11 mouse cellular contexts compared by ENCODE assay signal in the genomic region with DNA sequence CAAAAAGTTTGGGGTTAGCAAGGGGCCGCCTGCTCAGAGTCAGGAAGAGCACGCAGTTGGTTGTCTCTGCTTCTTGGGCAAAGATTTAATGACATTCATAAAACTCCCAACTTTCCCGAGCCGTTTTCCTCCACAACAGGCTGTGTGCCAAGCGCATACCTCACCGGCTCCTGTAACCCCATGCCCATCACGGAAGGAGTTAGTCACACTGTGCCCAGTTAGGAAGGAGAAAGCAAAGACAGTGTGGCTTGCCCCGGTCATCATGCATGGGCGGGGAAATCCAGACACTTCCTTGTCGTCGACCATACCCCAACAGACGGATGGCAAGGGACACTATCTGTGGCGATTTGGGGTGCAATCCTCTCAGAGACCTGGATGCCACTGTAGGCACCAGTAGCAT. TPM values are rescaled to one million over a fixed set of nuclear protein-coding genes. Genes with fewer than 3 reads are reported as not detected.
DNase-seq lines count a peak whose midpoint lies in the region; ATAC-seq and TF ChIP-seq lines count a peak whose summit lies in the region.
"Had no signal": no experiment of that assay in that cellular context is flagged by ENCODE, and none has a peak within 500 bp of the region (broad histone marks: within the 10 kb centered on the region; RNA-seq: fewer than 3 reads in every experiment).

No protein-coding gene starts in this region.

- 0 out of 2 replicates have a peak overlapping the region, but pooled peaks have one; percentile 15 for H3K27ac ChIP-seq in forebrain, embryonic 13.5 days
- no peak overlapping the region for H3K27ac ChIP-seq in forebrain, embryonic 11.5 days (ENCODE audit: low read depth, low read length)
- H3K27ac ChIP-seq in layer of hippocampus, adult 2 months, result 0 out of 2 replicates have a peak overlapping the region, but pooled peaks have one; percentile 0
- peak overlapping the region; percentile 96 for H3K27ac ChIP-seq in embryonic fibroblast, embryonic 13.5 days (ENCODE audit: insufficient read depth, low read length)
- H3K27ac ChIP-seq in liver, embryonic 11.5 days (ENCODE audit: low read depth, low read length), result no peak overlapping the region
- H3K27ac ChIP-seq: liver, embryonic 15.5 days; stomach, embryonic 15.5 days had no signal

- H3K27me3 ChIP-seq in forebrain, embryonic 13.5 days, result no peaks in the 10 kb centered on the region
- H3K27me3 ChIP-seq in forebrain, embryonic 11.5 days (ENCODE audit: control insufficient read depth, insufficient read depth, low read length), result no peaks in the 10 kb centered on the region
- no peaks in the 10 kb centered on the region for H3K27me3 ChIP-seq in liver, embryonic 11.5 days (replicated peaks; ENCODE audit: control insufficient read depth, insufficient read depth, low read length)
- H3K27me3 ChIP-seq: liver, embryonic 15.5 days; stomach, embryonic 15.5 days had no signal

- WGBS in forebrain, embryonic 13.5 days, result 79% methylated on average over 13 of the region's 13 CpGs
- 91% methylated on average over 13 of the region's 13 CpGs for WGBS in forebrain, embryonic 11.5 days
- WGBS in liver, embryonic 11.5 days, result 86% methylated on average over 13 of the region's 13 CpGs

- peaks cover 49% of the 10 kb centered on the region for H3K36me3 ChIP-seq in forebrain, embryonic 13.5 days (ENCODE audit: poor library complexity, severe bottlenecking)
- H3K36me3 ChIP-seq in forebrain, embryonic 11.5 days (ENCODE audit: control insufficient read depth, insufficient read depth, low read length), result peaks cover 3% of the 10 kb centered on the region; the same call in 1 of the 2 replicates
- H3K36me3 ChIP-seq in liver, embryonic 11.5 days (ENCODE audit: control insufficient read depth, insufficient read depth, low read length), result 0 out of 2 replicates have a peak, but pooled peaks cover 2% of the 10 kb centered on the region
- H3K36me3 ChIP-seq: liver, embryonic 15.5 days had no signal

- intact Hi-C loops in gastrocnemius, postnatal 36 days (cut with DNase I), result no loop called here

- no peak for ATAC-seq in forebrain, embryonic 13.5 days
- no peak for ATAC-seq in forebrain, embryonic 11.5 days (replicated peaks; ENCODE audit: low FRiP score)
- no peak for ATAC-seq in liver, embryonic 11.5 days (replicated peaks; ENCODE audit: low FRiP score)
- ATAC-seq: CD4-positive, CD25-positive, alpha-beta regulatory T cell, adult 4 months had no signal

- TF ChIP-seq CTCF in layer of hippocampus, adult 2 months (conservative IDR thresholded peaks at IDR 0.05), result no peak
- TF ChIP-seq CTCF in embryonic fibroblast, embryonic 13.5 days (IDR thresholded peaks at IDR 0.05; ENCODE audit: borderline replicate concordance, insufficient read depth, low read length), result no peak

- TF ChIP-seq POLR2A in embryonic fibroblast, embryonic 13.5 days (IDR thresholded peaks at IDR 0.05; ENCODE audit: low read depth, low read length), result no peak

- no peak for DNase-seq in forebrain, embryonic 11.5 days (ENCODE audit: low spot score)
- DNase-seq in layer of hippocampus, adult 2 months (ENCODE audit: low spot score in 2 of 2), result no peak
- no peak for DNase-seq in layer of hippocampus, adult 9-11 months
- DNase-seq in lung, postnatal 4 days, result peak; percentile 27 to 33
- no peak for DNase-seq in liver, embryonic 11.5 days (ENCODE audit: low spot score)
- no peak for DNase-seq in gastrocnemius, postnatal 36 days

- peaks cover 96% of the 10 kb centered on the region for H3K4me1 ChIP-seq in forebrain, embryonic 13.5 days
- H3K4me1 ChIP-seq in forebrain, embryonic 11.5 days (replicated peaks; ENCODE audit: control insufficient read depth, insufficient read depth, low read length), result peaks cover 21% of the 10 kb centered on the region
- H3K4me1 ChIP-seq in embryonic fibroblast, embryonic 13.5 days (ENCODE audit: control insufficient read depth, insufficient read depth, low read length), result peaks cover 15% of the 10 kb centered on the region
- peaks cover 38% of the 10 kb centered on the region for H3K4me1 ChIP-seq in liver, embryonic 11.5 days (replicated peaks; ENCODE audit: control insufficient read depth, insufficient read depth, low read length)

- H3K9ac ChIP-seq in forebrain, embryonic 13.5 days, result no peak overlapping the region
- H3K9ac ChIP-seq in forebrain, embryonic 11.5 days (ENCODE audit: low read length), result no peak overlapping the region
- no peak overlapping the region for H3K9ac ChIP-seq in liver, embryonic 11.5 days (ENCODE audit: low read depth, low read length)
- H3K9ac ChIP-seq: liver, embryonic 15.5 days; stomach, embryonic 15.5 days had no signal

- H3K4me2 ChIP-seq in forebrain, embryonic 13.5 days, result no peak overlapping the region
- H3K4me2 ChIP-seq in forebrain, embryonic 11.5 days (ENCODE audit: low read depth, low read length, severe bottlenecking), result no peak overlapping the region
- no peak overlapping the region for H3K4me2 ChIP-seq in liver, embryonic 11.5 days
- H3K4me2 ChIP-seq: liver, embryonic 15.5 days; stomach, embryonic 15.5 days had no signal

- no peaks in the 10 kb centered on the region for H3K9me3 ChIP-seq in forebrain, embryonic 13.5 days (replicated peaks)
- H3K9me3 ChIP-seq in forebrain, embryonic 11.5 days (ENCODE audit: control insufficient read depth, low read length), result no peaks in the 10 kb centered on the region
- H3K9me3 ChIP-seq in liver, embryonic 11.5 days (ENCODE audit: control insufficient read depth, low read length), result no peaks in the 10 kb centered on the region
- H3K9me3 ChIP-seq: liver, embryonic 15.5 days; stomach, embryonic 15.5 days had no signal

- H3K4me3 ChIP-seq in forebrain, embryonic 13.5 days, result no peak overlapping the region
- no peak overlapping the region for H3K4me3 ChIP-seq in forebrain, embryonic 11.5 days (ENCODE audit: low read depth, low read length)
- H3K4me3 ChIP-seq in layer of hippocampus, adult 2 months, result no peak overlapping the region
- H3K4me3 ChIP-seq in embryonic fibroblast, embryonic 13.5 days (ENCODE audit: insufficient read depth, low read length), result no peak overlapping the region
- no peak overlapping the region for H3K4me3 ChIP-seq in liver, embryonic 11.5 days (ENCODE audit: low read depth, low read length)
- H3K4me3 ChIP-seq: liver, embryonic 15.5 days; stomach, embryonic 15.5 days had no signal

RNA-seq across cellular contexts. Expression of gene Tnrc18, which starts 19.8 kb away (rescaled TPM):
- 34.7 and 35.9 TPM in 2 replicates for polyA plus RNA-seq in forebrain, embryonic 13.5 days (2015; fragmentation: Nextera tagmentation; extraction: Ambion mirVana)
- polyA plus RNA-seq in forebrain, embryonic 11.5 days (2014; fragmentation: Nextera tagmentation; extraction: Ambion mirVana), result 55.2 and 55.7 TPM in 2 replicates
- total RNA-seq in layer of hippocampus, adult 2 months (2021), result 100 to 1,000 TPM; 142 to 143 TPM
- polyA plus RNA-seq in embryonic fibroblast, embryonic 13.5 days (2011; ENCODE audit: insufficient read length, low read depth, missing spikeins), result 98.0 and 124 TPM in 2 replicates
- polyA plus RNA-seq in liver, embryonic 11.5 days (2014; fragmentation: Nextera tagmentation; extraction: Ambion mirVana), result 10.9 and 11.1 TPM in 2 replicates
- total RNA-seq in gastrocnemius, postnatal 36 days (2021), result 10 to 100 TPM; 27.1 to 27.6 TPM

Comparison
In these comparisons a context has a peak if more than half of its experiments do, and no peak if none do; other contexts are left out.
1. H3K27ac ChIP-seq: peak in forebrain, embryonic 13.5 days (single experiment), layer of hippocampus, adult 2 months (single experiment) and embryonic fibroblast, embryonic 13.5 days (single experiment); none in forebrain, embryonic 11.5 days (single experiment) and liver, embryonic 11.5 days (single experiment).
2. DNase-seq: peak in lung, postnatal 4 days (2 of 2); none in forebrain, embryonic 11.5 days (single experiment), layer of hippocampus, adult 2 months (0 of 2), layer of hippocampus, adult 9-11 months (single experiment), liver, embryonic 11.5 days (single experiment) and gastrocnemius, postnatal 36 days (0 of 2).